Mouse (Mus musculus) lung, embryonic 14.5 days (tissue): Measurements from ENCODE around the gene Pikfyve. TPM values are rescaled to one million over a fixed set of nuclear protein-coding genes. Genes with fewer than 3 reads are reported as not detected.

Experiments used
- ATAC-seq: fragments of 200-750 bp; cut with Nextera tagmentation; 2 replicates; pipeline ENCODE4 v1.8.0; 2017; ENCODE audit warnings: mild to moderate bottlenecking, moderate TSS enrichment, moderate library complexity; ENCODE audit not compliant: insufficient read depth
- DNase-seq: peaks from one replicate; pipeline ENCODE4 v3.0.0-alpha.2; 2015
- H3K27ac ChIP-seq: fragments of 300-500 bp; sonication (generic); 2 replicates; pipeline ENCODE4 v1.5.1; 2014; ENCODE audit warnings: low read depth, mild to moderate bottlenecking, moderate library complexity
- H3K27me3 ChIP-seq: fragments of 300-500 bp; sonication (generic); 2 replicates; pipeline ENCODE4 v1.6.1; 2014; ENCODE audit warnings: low read length, control low read depth; ENCODE audit not compliant: insufficient read depth
- H3K36me3 ChIP-seq: fragments of 300-500 bp; sonication (generic); 2 replicates; pipeline ENCODE4 v1.6.1; 2014; ENCODE audit warnings: control low read depth; ENCODE audit not compliant: insufficient read depth
- H3K4me1 ChIP-seq: fragments of 300-500 bp; sonication (generic); 2 replicates; pipeline ENCODE4 v1.6.1; 2014; ENCODE audit warnings: antibody characterized with exemption, control low read depth; ENCODE audit not compliant: insufficient read depth
- H3K4me2 ChIP-seq: fragments of 300-500 bp; sonication (generic); 2 replicates; pipeline ENCODE4 v1.6.1; 2014; ENCODE audit warnings: mild to moderate bottlenecking
- H3K4me3 ChIP-seq: fragments of 300-500 bp; sonication (generic); 2 replicates; pipeline ENCODE4 v1.5.1; 2014; ENCODE audit warnings: low read depth, low read length
- H3K9ac ChIP-seq: fragments of 300-500 bp; sonication (generic); 2 replicates; pipeline ENCODE4 v1.6.1; 2014
- H3K9me3 ChIP-seq: fragments of 300-500 bp; sonication (generic); 2 replicates; pipeline ENCODE4 v1.6.1; 2016; ENCODE audit warnings: low read depth, low read length, control low read depth
- CTCF ChIP-seq: IDR thresholded peaks from 2 replicates; pipeline ENCODE4 v1.5.1; 2016; ENCODE audit warnings: antibody characterized with exemption, low read depth
- WGBS: fragments of 180-500 bp; shearing (Covaris S2); extraction: QIAGEN DNeasy Blood & Tissue Kit; methylation state at CpG from one replicate; pipeline ENCODE4 v1.1.7; 2014; 5-methylcytosine and 5-hydroxymethylcytosine counted together
- polyA plus RNA-seq: library from polyadenylated mRNA; unstranded; fragments of >200 nt; fragmentation: Nextera tagmentation; extraction: Ambion mirVana; gene quantifications from 2 replicates; pipeline ENCODE4 v1.2.1, GENCODE M21; 2014

Pikfyve gene
- polyA plus RNA-seq, 1 experiment from 2014 or later, result 15.5 TPM

DNA sequence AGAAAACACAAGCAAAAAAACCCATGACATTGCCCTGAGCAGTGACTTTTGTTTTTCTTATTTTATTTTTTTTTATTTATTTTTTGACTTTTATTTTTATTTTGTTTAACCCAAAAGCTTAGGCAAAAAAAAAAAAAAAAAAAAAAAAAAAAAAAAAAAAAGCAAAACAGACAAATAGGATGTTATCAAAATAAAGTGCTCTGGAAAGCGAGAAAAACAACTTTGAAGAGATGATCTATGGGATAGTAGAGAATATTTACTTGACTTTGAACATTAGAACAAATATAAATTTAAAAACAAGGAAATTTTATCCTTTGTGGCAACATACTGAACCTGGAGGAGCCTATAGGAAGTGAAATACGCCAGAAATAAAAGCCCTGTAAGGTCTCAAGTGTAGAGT, 2.5 kb upstream of the Pikfyve start:
- DNase-seq (no peak), ATAC-seq (no peak)
- TF ChIP-seq CTCF, result no peak
- Histone ChIP-seq H3K9me3 (no peaks in the 10 kb centered on the region), H3K4me2 (no peak overlapping the region), H3K4me1 (no peaks in the 10 kb centered on the region), H3K36me3 (no peaks in the 10 kb centered on the region), H3K27ac (no peak overlapping the region), H3K27me3 (no peaks in the 10 kb centered on the region), H3K4me3 (no peak overlapping the region), H3K9ac (no peak overlapping the region)
- WGBS, result 78% methylated on average over 2 of the region's 2 CpGs

GRCm38 (mm10) chr1:65185011-65185410, 1.5 kb upstream of the Pikfyve start:
- H3K4me1 ChIP-seq, result no peaks in the 10 kb centered on the region
- H3K36me3 ChIP-seq, result no peaks in the 10 kb centered on the region
- no peak overlapping the region for H3K27ac ChIP-seq
- no peak overlapping the region for H3K4me2 ChIP-seq
- H3K9ac ChIP-seq, result no peak overlapping the region
- no peaks in the 10 kb centered on the region for H3K9me3 ChIP-seq
- no peak overlapping the region for H3K4me3 ChIP-seq
- no peak for TF ChIP-seq CTCF
- ATAC-seq (no peak), DNase-seq (no peak)
- H3K27me3 ChIP-seq, result no peaks in the 10 kb centered on the region
- WGBS, result 82% methylated on average over 8 of the region's 8 CpGs

DNA sequence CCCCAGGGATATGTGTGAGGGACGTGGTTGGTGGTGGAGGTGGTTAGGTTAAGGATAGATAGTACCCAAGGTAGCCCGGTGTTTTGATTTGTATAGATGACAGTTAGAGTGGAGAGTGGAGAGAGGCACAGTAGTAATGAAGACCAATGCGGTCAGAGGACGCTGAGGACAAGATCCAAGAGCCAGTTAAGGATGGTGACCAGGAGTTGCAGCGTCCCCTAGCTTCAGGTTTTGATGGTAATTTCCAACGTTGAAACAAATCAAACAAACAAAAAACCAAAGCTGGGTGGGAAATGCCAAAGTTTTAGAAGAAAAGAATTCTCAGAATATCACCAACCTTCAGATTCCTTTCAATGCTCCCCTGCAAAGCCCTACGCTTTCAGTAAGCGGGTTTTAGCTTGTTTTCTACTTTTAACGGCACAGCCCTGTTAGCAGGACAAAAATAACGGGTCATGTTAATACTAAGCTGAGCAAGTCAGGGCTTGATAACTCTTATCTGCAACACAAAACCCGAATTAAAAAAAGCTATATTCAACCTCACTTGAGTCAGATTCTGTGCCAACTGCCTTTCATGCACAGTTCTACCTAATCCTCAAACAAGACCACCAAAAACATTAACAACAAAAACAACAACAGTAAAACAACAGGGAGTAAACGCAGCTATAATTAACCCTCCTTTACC, 818 bp upstream of the Pikfyve start:
- peak; percentile 47 for TF ChIP-seq CTCF
- peak overlapping the region; percentile 48 for H3K9ac ChIP-seq
- peak overlapping the region; percentile 81 for H3K4me2 ChIP-seq
- H3K27ac ChIP-seq, result no peak overlapping the region
- WGBS, result 25% methylated on average over 12 of the region's 12 CpGs
- no peaks in the 10 kb centered on the region for H3K27me3 ChIP-seq
- peak; percentile 23 for DNase-seq
- peak overlapping the region; percentile 88 for H3K4me3 ChIP-seq
- ATAC-seq, result 0 out of 2 replicates have a peak, but pooled peaks have one; percentile 2
- no peaks in the 10 kb centered on the region for H3K36me3 ChIP-seq
- H3K4me1 ChIP-seq, result no peaks in the 10 kb centered on the region
- H3K9me3 ChIP-seq, result no peaks in the 10 kb centered on the region

DNA sequence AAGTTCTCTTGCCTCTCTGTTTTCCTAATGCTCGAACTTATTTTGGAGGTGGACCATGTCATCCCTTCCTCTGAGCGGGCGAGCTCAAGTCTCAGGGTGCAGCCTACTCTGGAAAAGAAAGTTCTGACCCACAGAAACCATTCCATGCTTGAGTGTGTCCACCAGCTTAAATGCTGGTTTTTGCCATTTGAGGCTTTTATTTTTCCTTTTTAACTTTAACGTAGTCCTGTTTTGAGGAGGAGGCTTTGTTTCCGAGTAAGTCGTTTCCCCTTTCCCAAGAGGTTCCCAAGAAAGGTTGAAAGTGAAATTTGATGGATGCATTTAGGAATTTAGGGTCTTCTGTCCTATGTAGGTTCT, 569 bp downstream of the Pikfyve start:
- DNase-seq (peak; percentile 5), ATAC-seq (no peak)
- Histone ChIP-seq H3K36me3 (peaks cover 10% of the 10 kb centered on the region), H3K4me1 (no peaks in the 10 kb centered on the region), H3K27ac (peak overlapping the region; percentile 76; the same call in 1 of the 2 replicates), H3K4me3 (peak overlapping the region; percentile 88), H3K9ac (peak overlapping the region; percentile 82), H3K4me2 (peak overlapping the region; percentile 77), H3K9me3 (no peaks in the 10 kb centered on the region), H3K27me3 (no peaks in the 10 kb centered on the region)
- TF ChIP-seq CTCF, result no peak
- 0% methylated on average over 6 of the region's 6 CpGs for WGBS

- Histone ChIP-seq H3K27ac (no peak overlapping the region), H3K9me3 (no peaks in the 10 kb centered on the region), H3K4me2 (no peak overlapping the region), H3K4me1 (no peaks in the 10 kb centered on the region), H3K9ac (no peak overlapping the region), H3K4me3 (no peak overlapping the region), H3K36me3 (peaks cover 22% of the 10 kb centered on the region), H3K27me3 (no peaks in the 10 kb centered on the region)
- WGBS, result 76% methylated on average over 4 of the region's 4 CpGs
- no peak for TF ChIP-seq CTCF
- ATAC-seq, result no peak
- DNase-seq, result no peak
Observed at GRCm38 (mm10) chr1:65190172-65190571, 3.7 kb downstream of the Pikfyve start.

DNA sequence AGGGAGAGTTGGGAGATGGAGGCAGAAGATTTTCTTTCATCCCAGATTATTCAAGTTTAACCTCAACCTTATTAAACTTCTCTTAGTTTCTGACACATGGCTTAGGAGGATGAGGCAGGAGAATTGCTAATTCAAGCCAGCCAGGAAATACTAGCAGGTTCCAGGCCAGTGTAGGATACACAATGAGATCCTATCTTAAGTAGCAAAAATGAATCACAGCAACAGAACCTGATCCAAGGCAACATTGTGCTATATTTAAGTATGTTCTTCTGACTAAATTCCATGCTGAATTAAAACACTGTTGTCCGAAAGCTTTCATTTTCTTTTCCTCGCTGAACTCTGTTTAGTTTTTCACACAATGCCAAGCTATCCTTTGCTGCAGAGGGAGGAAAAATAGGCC, 6.7 kb downstream of the Pikfyve start:
- H3K4me1 ChIP-seq, result no peaks in the 10 kb centered on the region
- TF ChIP-seq CTCF, result no peak
- DNase-seq (no peak), ATAC-seq (no peak)
- peaks cover 36% of the 10 kb centered on the region for H3K36me3 ChIP-seq
- 98% methylated on average over 2 of the region's 2 CpGs for WGBS
- no peak overlapping the region for H3K4me3 ChIP-seq
- no peak overlapping the region for H3K9ac ChIP-seq
- no peak overlapping the region for H3K4me2 ChIP-seq
- H3K27me3 ChIP-seq, result no peaks in the 10 kb centered on the region
- no peak overlapping the region for H3K27ac ChIP-seq
- no peaks in the 10 kb centered on the region for H3K9me3 ChIP-seq

GRCm38 (mm10) chr1:65198425-65198824, 11.9 kb downstream of the Pikfyve start:
- DNase-seq (no peak), ATAC-seq (no peak)
- no peak for TF ChIP-seq CTCF
- H3K4me1 ChIP-seq, result no peaks in the 10 kb centered on the region
- no peak overlapping the region for H3K4me2 ChIP-seq
- H3K9me3 ChIP-seq, result no peaks in the 10 kb centered on the region
- 84% methylated on average over 2 of the region's 2 CpGs for WGBS
- no peak overlapping the region for H3K27ac ChIP-seq
- no peaks in the 10 kb centered on the region for H3K27me3 ChIP-seq
- peaks cover 20% of the 10 kb centered on the region; the same call in 1 of the 2 replicates for H3K36me3 ChIP-seq
- H3K9ac ChIP-seq, result no peak overlapping the region
- H3K4me3 ChIP-seq, result no peak overlapping the region
